In genomic region chr6:128108324-128109035, GRCm38 (mm10) we compare ENCODE assay signal across 9 mouse cellular contexts. TPM values are rescaled to one million over a fixed set of nuclear protein-coding genes. Genes with fewer than 3 reads are reported as not detected.
DNase-seq lines count a peak whose midpoint lies in the region; ATAC-seq and TF ChIP-seq lines count a peak whose summit lies in the region.
"Had no signal": no experiment of that assay in that cellular context is flagged by ENCODE, and none has a peak within 500 bp of the region (broad histone marks: within the 10 kb centered on the region; RNA-seq: fewer than 3 reads in every experiment).

No protein-coding gene starts in this region.

- TF ChIP-seq CTCF in lung, postnatal 0 days (IDR thresholded peaks at IDR 0.05), result no peak

- no peak overlapping the region for H3K9ac ChIP-seq in lung, postnatal 0 days (replicated peaks; ENCODE audit: low read depth)
- H3K9ac ChIP-seq in midbrain, embryonic 14.5 days (replicated peaks; ENCODE audit: low read length), result no peak overlapping the region

- intact Hi-C loops in left cerebral cortex, postnatal 4 days (cut with DNase I), result no loop called here
- intact Hi-C loops in left cerebral cortex, postnatal 25 days (cut with DNase I), result no loop called here

- H3K36me3 ChIP-seq in lung, postnatal 0 days (ENCODE audit: insufficient read depth, low read length), result no peaks in the 10 kb centered on the region
- no peaks in the 10 kb centered on the region for H3K36me3 ChIP-seq in midbrain, embryonic 14.5 days (ENCODE audit: control insufficient read depth, insufficient read depth, low read length)

- H3K27ac ChIP-seq in lung, postnatal 0 days (ENCODE audit: low read length), result peak overlapping the region; percentile 2; the same call in 1 of the 2 replicates
- H3K27ac ChIP-seq in midbrain, embryonic 14.5 days (replicated peaks; ENCODE audit: low read depth, low read length), result no peak overlapping the region
- H3K27ac ChIP-seq: stomach, postnatal 0 days had no signal

- no peaks in the 10 kb centered on the region for H3K27me3 ChIP-seq in lung, postnatal 0 days (replicated peaks; ENCODE audit: insufficient read depth, low read length)
- H3K27me3 ChIP-seq in midbrain, embryonic 14.5 days (ENCODE audit: control insufficient read depth, insufficient read depth, low read length), result no peaks in the 10 kb centered on the region

- no peak overlapping the region for H3K4me2 ChIP-seq in lung, postnatal 0 days (replicated peaks; ENCODE audit: low read depth, low read length)
- no peak overlapping the region for H3K4me2 ChIP-seq in midbrain, embryonic 14.5 days (ENCODE audit: low read length)

- no peak for TF ChIP-seq EP300 in lung, postnatal 0 days (IDR thresholded peaks at IDR 0.05)

- H3K4me3 ChIP-seq in lung, postnatal 0 days (ENCODE audit: low read depth, low read length), result no peak overlapping the region
- H3K4me3 ChIP-seq in midbrain, embryonic 14.5 days (replicated peaks; ENCODE audit: low read depth, low read length), result no peak overlapping the region

- ATAC-seq in lung, postnatal 0 days, result peak; percentile 16; the same call in 1 of the 2 replicates
- no peak for ATAC-seq in midbrain, embryonic 14.5 days (ENCODE audit: low FRiP score, low TSS enrichment)

- peaks cover 33% of the 10 kb centered on the region; the same call in 1 of the 2 replicates for H3K4me1 ChIP-seq in lung, postnatal 0 days (ENCODE audit: insufficient read depth, low read depth, low read length)
- peaks cover 26% of the 10 kb centered on the region for H3K4me1 ChIP-seq in midbrain, embryonic 14.5 days (ENCODE audit: control insufficient read depth, insufficient read depth, low read length)

- peak; percentile 76 for DNase-seq in adrenal gland, adult 2 months
- DNase-seq in adrenal gland, adult 18-20 months (ENCODE audit: low spot score in 2 of 2), result no peak
- DNase-seq in left cerebral cortex, postnatal 4 days, result peak; percentile 65
- DNase-seq in left cerebral cortex, postnatal 25 days (ENCODE audit: low spot score in 2 of 2), result no peak
- DNase-seq in fat pad, adult 2 months (ENCODE audit: extremely low read depth, low read depth, low spot score), result peak; percentile 69
- DNase-seq in lung, postnatal 0 days (ENCODE audit: low spot score), result peak; percentile 50
- no peak for DNase-seq in frontal cortex, postnatal 36 days (ENCODE audit: low spot score in 2 of 2)
- no peak for DNase-seq in midbrain, embryonic 14.5 days

- WGBS in lung, postnatal 0 days, result 64% methylated on average over 7 of the region's 7 CpGs
- WGBS in midbrain, embryonic 14.5 days, result 84% methylated on average over 7 of the region's 7 CpGs

- H3K9me3 ChIP-seq in lung, postnatal 0 days (ENCODE audit: low read length), result no peaks in the 10 kb centered on the region
- H3K9me3 ChIP-seq in midbrain, embryonic 14.5 days (ENCODE audit: control insufficient read depth, low read length), result no peaks in the 10 kb centered on the region

RNA-seq across cellular contexts. Expression of gene Tspan9, which starts 34.9 kb away (rescaled TPM):
- total RNA-seq in adrenal gland, adult 2 months (2021), result 10 to 100 TPM; 47.8 to 66.5 TPM
- polyA plus RNA-seq in adrenal gland, adult 2 months (2012; rRNA removed), result 38.7 and 44.7 TPM in 2 replicates
- 10 to 100 TPM; 43.7 to 57.9 TPM for total RNA-seq in adrenal gland, adult 18-20 months (2021)
- 10 to 100 TPM; 69.5 to 78.5 TPM for total RNA-seq in left cerebral cortex, postnatal 4 days (2021)
- total RNA-seq in left cerebral cortex, postnatal 25 days (2021), result 10 to 100 TPM; 55.2 to 58.6 TPM
- 136 and 158 TPM in 2 replicates for polyA plus RNA-seq in lung, postnatal 0 days (2015; fragmentation: Nextera tagmentation; extraction: Ambion mirVana)
- polyA plus RNA-seq in midbrain, embryonic 14.5 days (2014; fragmentation: Nextera tagmentation; extraction: Ambion mirVana), result 31.1 and 31.3 TPM in 2 replicates

Comparison
In these comparisons a context has a peak if more than half of its experiments do, and no peak if none do; other contexts are left out.
1. DNase-seq: peak in adrenal gland, adult 2 months (single experiment), left cerebral cortex, postnatal 4 days (single experiment), fat pad, adult 2 months (single experiment) and lung, postnatal 0 days (single experiment); none in adrenal gland, adult 18-20 months (0 of 2), left cerebral cortex, postnatal 25 days (0 of 2), frontal cortex, postnatal 36 days (0 of 2) and midbrain, embryonic 14.5 days (single experiment).